Mouse (Mus musculus) testis, adult 2 months (tissue): Measurements from ENCODE around the gene Fxr2. TPM values are rescaled to one million over a fixed set of nuclear protein-coding genes. Genes with fewer than 3 reads are reported as not detected.

Experiments used
- H3K27ac ChIP-seq: fragments of 200-500 bp; 2 replicates; pipeline ENCODE4 v1.5.1; 2012; ENCODE audit warnings: low read depth, low read length; ENCODE audit not compliant: control insufficient read depth, insufficient read depth
- H3K27me3 ChIP-seq: fragments of 200-500 bp; 2 replicates; pipeline ENCODE4 v1.6.1; 2012; ENCODE audit warnings: mild to moderate bottlenecking, low read length, moderate library complexity; ENCODE audit not compliant: control insufficient read depth, insufficient read depth
- H3K36me3 ChIP-seq: fragments of 200-500 bp; 2 replicates; pipeline ENCODE4 v1.6.1; 2012; ENCODE audit warnings: mild to moderate bottlenecking, low read length; ENCODE audit not compliant: control insufficient read depth, insufficient read depth
- H3K4me1 ChIP-seq: fragments of 200-500 bp; 2 replicates; pipeline ENCODE4 v1.6.1; 2012; ENCODE audit warnings: low read length; ENCODE audit not compliant: control insufficient read depth, insufficient read depth
- H3K4me3 ChIP-seq: fragments of 200-500 bp; 2 replicates; pipeline ENCODE4 v1.5.1; 2012; ENCODE audit warnings: low read depth, mild to moderate bottlenecking, low read length, moderate library complexity, mixed read lengths; ENCODE audit not compliant: control insufficient read depth
- CTCF ChIP-seq: fragments of 200-500 bp; IDR thresholded peaks from 2 replicates; pipeline ENCODE4 v1.5.1; 2012; ENCODE audit warnings: low read depth, mild to moderate bottlenecking, inconsistent platforms, low read length, moderate library complexity; ENCODE audit not compliant: control insufficient read depth, insufficient read depth, insufficient replicate concordance
- POLR2A ChIP-seq: fragments of 200-500 bp; IDR thresholded peaks from 2 replicates; pipeline ENCODE4 v1.6.1; 2012; ENCODE audit warnings: low read depth, mild to moderate bottlenecking, inconsistent platforms, low read length, moderate library complexity; ENCODE audit not compliant: control insufficient read depth
- polyA plus RNA-seq: library from polyadenylated mRNA; depleted of rRNA; stranded (reverse); fragments of >200 nt; gene quantifications from 2 replicates; pipeline ENCODE4 v1.2.3, GENCODE M21; 2012

The Fxr2 gene
- polyA plus RNA-seq, 1 experiment: 63.3 TPM

DNA sequence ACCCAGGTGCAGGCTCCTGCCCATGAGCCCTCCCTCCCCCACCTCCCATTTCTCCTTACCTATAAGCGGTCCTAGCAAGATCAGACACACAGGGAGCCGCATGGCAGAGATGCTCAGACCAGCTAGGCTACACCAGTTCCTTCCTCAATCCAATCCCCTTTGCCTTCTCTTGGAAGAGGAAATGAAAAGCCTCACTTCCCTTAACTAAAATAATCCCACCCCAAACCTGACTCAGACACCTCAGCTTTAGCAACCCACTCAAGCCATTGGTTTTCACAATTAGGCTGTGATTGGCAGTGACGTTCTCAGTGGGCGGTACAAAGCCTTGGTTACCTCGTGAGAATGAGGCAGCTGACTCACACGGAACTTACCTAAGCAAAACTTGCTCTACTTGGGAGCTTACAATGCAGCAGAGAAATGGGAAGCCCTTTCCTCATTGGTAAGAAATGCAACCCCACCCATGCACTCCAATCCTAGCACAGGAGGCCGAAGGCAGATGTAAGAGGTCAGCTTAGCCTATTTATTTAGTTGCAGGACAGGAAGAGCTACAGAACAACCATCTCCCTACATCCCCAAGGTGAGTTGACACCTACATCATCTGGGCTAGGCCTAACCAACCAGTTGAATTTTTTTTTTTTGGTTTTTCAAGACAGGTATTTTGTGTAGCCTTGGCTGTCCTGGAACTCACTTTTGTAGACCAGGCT is 33.3 kb downstream of the Fxr2 start, which contains the start of gene Cd68:
Gene Cd68 (minus strand): TSS at position 193 of the 704 bp plus-strand sequence.
- peaks cover 6% of the 10 kb centered on the region for H3K4me1 ChIP-seq
- no peaks in the 10 kb centered on the region for H3K27me3 ChIP-seq
- no peak within 1 kb of the TSS for H3K4me3 ChIP-seq
- H3K36me3 ChIP-seq: peaks cover 1% of the 10 kb centered on the region; the same call in 1 of the 2 replicates
- no peak for TF ChIP-seq CTCF
- H3K27ac ChIP-seq: no peak within 1 kb of the TSS

DNA sequence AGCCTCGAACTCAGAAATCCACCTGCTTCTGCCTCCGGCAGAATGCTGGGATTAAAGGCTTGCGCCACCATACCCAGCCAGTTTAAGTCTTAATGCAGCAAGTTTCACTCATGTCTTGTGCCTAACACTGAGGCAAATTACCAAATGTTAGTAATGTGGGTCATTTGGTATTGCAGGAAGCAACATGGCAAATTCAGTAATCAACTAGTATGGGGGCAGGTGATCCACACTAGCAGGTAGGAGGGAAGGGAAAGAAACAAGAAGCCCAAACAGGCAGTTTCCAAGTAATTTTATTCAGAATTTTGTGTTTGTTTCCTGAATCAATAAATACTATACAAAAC is 33.8 kb downstream of the Fxr2 start:
- TF ChIP-seq CTCF (no peak), POLR2A (no peak)
- H3K4me3 ChIP-seq: no peak overlapping the region
- H3K4me1 ChIP-seq: peaks cover 6% of the 10 kb centered on the region
- H3K36me3 ChIP-seq: peaks cover 1% of the 10 kb centered on the region; the same call in 1 of the 2 replicates
- no peak overlapping the region for H3K27ac ChIP-seq
- no peaks in the 10 kb centered on the region for H3K27me3 ChIP-seq

DNA sequence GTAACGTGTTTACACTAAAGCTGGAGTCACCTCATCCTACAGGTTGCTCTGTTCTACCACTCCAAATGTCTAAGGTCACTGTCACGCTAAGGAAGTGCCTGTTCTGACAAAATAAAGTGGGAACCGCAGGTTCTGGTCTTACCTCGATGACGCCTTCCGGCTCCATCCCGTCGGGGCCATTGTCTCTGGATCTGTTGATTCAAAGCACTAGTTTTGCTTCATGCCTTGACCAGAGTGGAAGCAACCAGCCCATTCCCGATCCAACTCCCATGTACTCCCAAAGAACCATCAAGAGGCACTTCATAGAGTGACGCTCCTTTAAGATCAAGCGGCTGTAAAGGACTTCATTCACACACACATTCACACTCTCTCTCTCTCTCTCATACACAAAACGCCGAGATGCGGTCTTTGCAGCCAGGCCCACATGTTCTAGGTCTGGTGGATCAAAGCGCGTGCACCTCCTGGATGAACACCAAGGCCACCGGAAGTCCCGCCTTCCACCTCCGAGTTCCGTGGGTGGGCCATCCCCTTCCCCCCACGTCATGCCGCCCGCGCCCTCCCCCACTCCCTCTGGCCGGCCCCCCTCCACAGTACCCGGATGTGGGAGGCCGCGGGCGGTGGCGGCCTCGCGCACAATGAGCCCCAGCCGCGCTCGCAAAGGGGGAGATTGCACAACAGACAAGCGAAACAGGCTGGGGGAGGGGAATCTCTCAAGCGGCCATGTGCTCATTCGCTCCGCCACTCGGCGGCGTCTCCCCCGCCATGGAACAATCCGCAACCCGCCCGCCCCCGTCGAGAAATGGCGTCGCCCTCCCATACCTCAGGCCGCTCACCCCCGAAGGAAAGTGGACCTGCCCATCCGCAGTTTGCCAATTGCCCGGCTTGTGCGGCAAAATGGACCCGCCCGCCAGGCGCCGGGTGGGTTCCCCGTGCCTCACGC is 38.3 kb downstream of the Fxr2 start:
- TF ChIP-seq POLR2A (peak; percentile 49), CTCF (no peak)

DNA sequence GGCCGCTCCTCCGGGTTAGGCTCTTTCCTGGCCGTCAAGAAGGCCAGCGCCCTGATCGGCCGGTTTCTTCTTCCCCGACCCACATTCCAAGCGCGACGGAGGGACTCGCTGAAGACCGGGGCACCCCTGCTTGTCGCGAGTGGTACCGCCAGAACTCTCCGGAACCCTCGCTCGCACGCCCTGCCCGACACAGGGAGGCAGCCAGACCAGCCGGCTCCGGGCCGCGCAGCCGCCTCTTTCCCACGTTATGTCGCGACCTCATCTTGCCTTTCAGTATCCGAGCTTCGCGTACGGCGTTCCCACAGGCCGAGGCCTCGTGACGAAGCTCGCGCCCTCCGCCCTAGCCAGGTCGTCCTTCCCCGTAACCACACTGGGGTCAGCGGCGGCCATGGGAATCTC is 38.9 kb downstream of the Fxr2 start:
- TF ChIP-seq CTCF (no peak), POLR2A (no peak)
- Histone ChIP-seq H3K27ac (peak overlapping the region; percentile 98), H3K36me3 (peaks cover 1% of the 10 kb centered on the region), H3K4me3 (peak overlapping the region; percentile 95), H3K27me3 (no peaks in the 10 kb centered on the region), H3K4me1 (0 out of 2 replicates have a peak, but pooled peaks cover 2% of the 10 kb centered on the region)

More for the DNA sequence above, 38.3 kb downstream of the Fxr2 start:
- Histone ChIP-seq H3K36me3 (peaks cover 1% of the 10 kb centered on the region), H3K4me3 (peak overlapping the region; percentile 95), H3K27me3 (no peaks in the 10 kb centered on the region), H3K27ac (peak overlapping the region; percentile 98), H3K4me1 (0 out of 2 replicates have a peak, but pooled peaks cover 2% of the 10 kb centered on the region)

DNA sequence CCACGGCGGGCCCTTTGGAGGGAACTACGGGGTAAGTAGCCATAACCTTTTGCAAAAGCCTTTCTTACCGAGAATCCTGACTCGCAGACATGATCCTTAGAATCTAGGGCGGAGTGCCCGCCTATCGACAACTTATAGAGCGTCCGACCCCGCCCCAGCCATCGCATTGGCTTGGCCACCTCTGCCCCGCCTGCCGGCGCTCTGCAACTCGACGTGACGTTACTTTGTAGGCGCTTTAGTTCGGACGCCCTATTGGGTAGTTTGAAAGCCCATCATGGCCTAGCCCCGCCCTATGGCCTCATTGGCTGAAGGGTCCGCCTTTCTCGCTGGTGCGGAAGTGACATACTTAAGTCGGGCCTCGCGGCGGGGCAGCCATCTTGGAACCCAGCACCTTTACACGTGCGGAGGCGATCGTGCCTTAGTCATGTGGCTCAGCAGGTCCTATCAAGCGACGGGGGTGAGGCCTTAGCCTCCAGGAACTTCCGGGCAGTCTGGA is 39.5 kb downstream of the Fxr2 start, which contains the start of gene Eif4a1:
Gene Eif4a1 (minus strand): TSS at position 213 of the 496 bp plus-strand sequence.
- H3K4me3 ChIP-seq: peak within 1 kb of the TSS; percentile 95

DNA sequence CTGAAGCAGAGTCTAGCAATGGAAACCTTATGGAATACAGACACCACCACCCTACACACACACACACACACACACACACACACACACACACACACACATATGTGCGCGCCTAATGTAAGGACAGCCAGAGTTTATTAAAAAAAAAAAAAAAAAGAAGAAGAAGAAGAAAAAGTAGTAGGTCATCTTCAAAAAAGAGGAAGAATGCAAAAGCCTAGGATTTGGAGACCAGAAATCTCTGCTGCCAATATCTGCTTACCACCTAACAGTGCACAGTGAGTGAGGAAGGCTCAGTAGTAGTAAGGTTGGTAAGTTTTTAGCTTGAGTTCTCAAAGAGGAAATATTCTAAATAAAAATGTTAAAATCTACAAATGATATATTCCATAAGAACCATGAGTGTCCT is 46.4 kb downstream of the Fxr2 start:
- H3K4me1 ChIP-seq: peaks cover 5% of the 10 kb centered on the region
- no peak overlapping the region for H3K27ac ChIP-seq
- TF ChIP-seq CTCF (no peak), POLR2A (no peak)
- no peak overlapping the region for H3K4me3 ChIP-seq
- no peaks in the 10 kb centered on the region for H3K36me3 ChIP-seq
- H3K27me3 ChIP-seq: no peaks in the 10 kb centered on the region

More for the DNA sequence above, 39.5 kb downstream of the Fxr2 start, which contains the start of gene Eif4a1:
- TF ChIP-seq POLR2A (peak; percentile 91), CTCF (no peak)
- Histone ChIP-seq H3K27ac (peak within 1 kb of the TSS; percentile 98), H3K36me3 (peaks cover 1% of the 10 kb centered on the region), H3K27me3 (no peaks in the 10 kb centered on the region), H3K4me1 (0 out of 2 replicates have a peak, but pooled peaks cover 2% of the 10 kb centered on the region)
